Mouse (Mus musculus) spleen, adult 2 months (tissue): Measurements from ENCODE around the gene Maml3.

ENCODE experiments used
- CTCF ChIP-seq: fragments of 200-500 bp; IDR thresholded peaks from 2 replicates; pipeline ENCODE4 v1.5.1; 2011; ENCODE audit warnings: mild to moderate bottlenecking, inconsistent platforms; ENCODE audit not compliant: insufficient read depth, insufficient read length, insufficient replicate concordance; ENCODE audit errors: extremely low read depth
- POLR2A ChIP-seq: fragments of 200-500 bp; IDR thresholded peaks from 2 replicates; pipeline ENCODE4 v1.6.1; 2011; ENCODE audit warnings: low read depth, low read length, inconsistent platforms

DNA sequence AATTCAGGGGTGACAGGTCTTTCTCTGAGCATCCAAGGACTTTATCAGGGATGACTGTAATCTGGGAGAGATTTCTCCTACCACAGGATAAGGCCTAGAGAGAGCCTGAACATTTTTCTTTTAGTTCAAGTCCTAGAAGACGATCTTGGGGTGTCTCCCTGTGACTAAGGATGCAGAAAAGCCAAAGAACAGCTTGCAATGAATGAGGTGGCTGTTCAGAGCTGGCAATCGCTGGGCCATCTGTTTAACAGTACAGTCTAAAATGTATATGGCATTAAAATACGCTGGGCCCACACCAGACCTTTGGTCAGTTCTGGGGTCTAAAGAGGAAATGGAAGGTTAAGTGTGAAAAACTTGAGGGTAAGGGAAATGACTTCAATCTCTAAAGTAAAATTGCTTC is 377.4 kb downstream of the Maml3 start:
- no peak for TF ChIP-seq CTCF
- no peak for TF ChIP-seq POLR2A
